Mouse (Mus musculus): ENCODE results near the gene Kmt2c. TPM values are rescaled to one million over a fixed set of nuclear protein-coding genes. Genes with fewer than 3 reads are reported as not detected.
"Not testable (repeated sequence)": the region's sequence is repeated elsewhere in the genome, so short reads cannot be mapped to it uniquely, and the experiment has no call there.

Gene Kmt2c
- total RNA-seq, 2 experiments from 2014 or later, result 20.2 to 47.3 TPM

DNA sequence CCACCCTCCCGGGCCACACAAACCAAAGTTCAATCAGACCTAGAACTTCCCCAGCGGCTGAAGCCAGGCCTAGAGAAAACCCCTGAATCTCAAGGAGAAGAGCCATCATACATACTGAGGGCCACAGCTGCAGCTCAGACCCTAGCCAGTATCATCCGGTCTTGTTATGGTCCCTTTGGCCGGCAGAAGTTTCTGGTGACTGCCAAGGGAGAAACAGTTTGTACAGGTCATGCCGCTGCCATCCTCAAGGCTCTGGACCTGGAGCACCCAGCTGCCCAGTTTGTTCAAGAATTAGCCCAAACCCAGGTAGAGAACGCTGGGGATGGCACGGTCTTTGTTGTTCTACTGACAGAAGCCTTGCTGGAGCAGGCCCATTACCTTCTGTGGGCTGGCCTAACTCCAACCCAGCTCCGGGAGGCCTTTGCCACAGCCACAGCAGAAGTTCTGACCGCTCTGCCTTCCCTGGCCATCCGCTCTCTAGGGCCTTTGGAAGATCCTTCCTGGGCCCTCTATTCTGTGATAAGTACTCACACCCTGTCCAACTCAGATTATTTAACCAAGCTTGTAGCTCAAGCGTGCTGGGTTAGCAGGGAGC is 17.8 kb upstream of the Kmt2c start:
- no peak for ATAC-seq (replicated peaks; ENCODE audit: poor library complexity)

DNA sequence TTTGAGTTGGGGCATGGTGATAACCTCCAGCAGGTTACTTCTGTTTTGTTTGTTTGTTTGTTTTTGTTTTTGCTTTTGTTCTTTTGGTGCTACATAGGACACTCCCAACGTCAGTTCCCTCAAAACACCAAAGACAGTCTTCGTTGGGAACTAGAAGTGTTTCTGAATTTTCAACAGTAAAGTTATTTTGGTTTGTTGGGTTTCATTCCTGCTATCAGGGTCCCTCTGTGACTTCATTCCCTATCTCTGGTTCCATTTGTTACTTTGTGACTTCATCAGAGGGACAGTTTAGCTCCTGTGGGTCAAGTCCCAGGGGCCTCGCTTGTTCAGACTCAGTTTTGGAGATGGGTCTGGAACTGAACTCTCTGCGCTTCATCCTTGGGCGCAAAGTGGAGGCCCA is 17.2 kb upstream of the Kmt2c start, which contains the start of gene Cct8l1:
Cct8l1 (plus strand) TSS at position 301 of the 400 bp plus-strand sequence.
- no peak for ATAC-seq (replicated peaks; ENCODE audit: poor library complexity)

DNA sequence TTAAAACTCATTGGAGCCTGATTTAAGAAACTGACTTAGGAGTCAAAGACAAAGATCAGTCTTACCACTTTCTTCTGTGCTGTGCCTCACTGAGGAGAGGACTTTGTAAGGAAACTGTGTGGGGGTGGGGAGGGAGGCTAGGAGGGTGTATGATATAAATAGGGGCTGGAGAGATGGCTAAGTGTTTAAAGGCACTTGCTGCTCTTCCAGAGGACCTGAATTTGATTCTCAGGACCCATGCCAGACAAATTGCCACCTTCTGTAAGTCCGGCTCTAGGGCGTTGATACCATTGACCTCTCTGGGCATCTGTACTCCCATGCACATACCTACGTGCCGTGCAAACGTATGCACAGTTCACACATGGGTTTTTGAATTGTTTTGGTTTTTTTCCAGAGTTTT is 7.5 kb upstream of the Kmt2c start:
- ATAC-seq (replicated peaks; ENCODE audit: poor library complexity), result no peak

DNA sequence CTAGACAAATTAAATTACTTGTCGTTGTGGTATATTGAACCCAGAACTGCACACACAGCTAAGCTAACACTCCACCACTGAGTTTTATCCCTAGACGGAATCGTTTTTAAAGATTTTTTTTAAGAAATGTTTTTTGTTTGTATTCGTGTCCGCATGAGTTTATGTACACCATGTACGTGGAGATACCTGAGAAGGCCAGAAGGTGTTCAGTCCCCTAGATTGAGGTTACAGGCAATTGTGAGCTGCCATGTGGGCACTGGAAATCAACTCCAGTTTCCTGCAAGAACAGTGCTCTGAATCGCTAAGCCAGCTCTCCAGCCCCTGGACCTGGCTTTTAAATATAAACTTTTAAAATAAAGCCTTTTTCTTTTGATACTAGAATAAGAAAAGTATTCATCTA is 2.1 kb upstream of the Kmt2c start:
- ATAC-seq (replicated peaks; ENCODE audit: poor library complexity), result no peak

DNA sequence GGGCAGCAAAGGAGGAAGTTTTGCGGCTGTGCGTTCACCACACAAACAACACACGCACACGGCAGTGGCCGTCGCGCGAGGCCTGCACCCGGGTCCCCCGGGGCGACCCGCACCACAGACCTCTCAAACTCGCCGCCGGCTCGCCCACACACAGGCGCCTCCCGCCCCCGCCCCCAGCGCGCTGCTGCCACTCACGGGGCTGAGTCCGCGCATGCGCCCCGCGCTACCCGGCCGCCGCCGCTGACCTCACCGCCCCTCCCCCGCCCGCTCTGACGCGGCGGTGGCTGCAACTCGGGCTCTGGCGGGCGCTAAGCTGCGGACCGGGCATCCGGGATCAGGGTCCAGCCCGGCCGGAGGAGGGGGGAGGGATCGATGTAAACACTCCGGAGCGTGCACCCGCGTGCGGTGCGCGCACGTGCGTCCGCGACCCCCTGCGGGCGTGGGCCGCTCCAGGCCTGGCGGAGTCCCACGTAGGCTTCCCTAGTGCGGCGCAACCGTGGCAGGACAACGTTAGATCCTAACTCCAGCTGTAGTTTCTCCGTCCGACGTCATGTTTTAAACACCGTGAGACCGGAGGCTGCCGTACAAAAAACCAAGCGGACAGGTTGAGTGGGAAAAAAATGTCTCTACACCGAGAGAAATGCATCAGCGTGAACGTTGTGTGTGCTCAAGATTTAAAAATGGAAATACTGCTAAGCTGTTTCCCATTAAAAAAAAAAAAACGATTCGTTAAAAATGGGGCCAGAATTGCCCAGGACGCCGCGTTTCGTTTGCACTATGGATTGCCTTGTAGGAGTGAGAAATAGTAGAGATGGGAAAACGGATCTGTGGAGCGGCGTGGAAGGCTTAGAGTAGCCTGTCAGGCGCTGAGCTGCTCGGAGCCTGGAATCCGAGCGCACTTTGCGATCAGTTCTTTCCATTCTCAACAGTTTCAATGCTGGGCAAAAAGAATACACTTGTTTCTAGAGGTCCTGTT is 1.1 kb upstream of the Kmt2c start:
- peak; percentile 73 for ATAC-seq (replicated peaks; ENCODE audit: poor library complexity)

DNA sequence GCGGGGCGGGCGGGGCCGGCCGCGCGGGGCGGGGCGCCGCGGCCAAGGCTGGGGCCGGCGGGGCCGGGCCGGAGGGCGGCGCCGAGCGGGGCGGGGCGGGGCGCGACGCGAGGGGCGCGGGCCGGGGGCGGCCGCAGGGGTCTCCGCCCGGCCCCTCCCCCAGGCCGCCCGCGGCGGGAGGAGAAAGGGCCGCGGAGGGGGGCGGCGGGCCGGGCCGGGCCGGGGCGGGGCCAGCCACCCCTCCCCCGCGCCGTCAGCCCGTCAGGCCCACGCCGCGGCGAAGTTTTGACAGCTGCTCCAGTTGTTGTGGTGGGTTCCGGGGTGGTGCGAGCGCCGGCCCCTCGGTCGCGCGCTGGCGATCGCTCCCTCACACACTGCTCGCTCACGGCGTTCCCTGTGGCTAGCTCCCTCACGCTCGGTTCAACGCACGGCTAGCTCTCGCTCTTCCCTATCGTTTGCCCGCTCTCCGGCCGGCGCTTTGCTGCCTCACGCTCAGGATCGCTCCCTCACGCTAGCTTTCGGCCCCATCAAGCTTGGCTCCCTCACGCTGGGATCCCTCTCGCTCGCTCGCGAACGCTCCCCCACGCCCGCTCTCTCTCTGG is 339 bp upstream of the Kmt2c start:
- ATAC-seq (replicated peaks; ENCODE audit: poor library complexity), result peak; percentile 59

DNA sequence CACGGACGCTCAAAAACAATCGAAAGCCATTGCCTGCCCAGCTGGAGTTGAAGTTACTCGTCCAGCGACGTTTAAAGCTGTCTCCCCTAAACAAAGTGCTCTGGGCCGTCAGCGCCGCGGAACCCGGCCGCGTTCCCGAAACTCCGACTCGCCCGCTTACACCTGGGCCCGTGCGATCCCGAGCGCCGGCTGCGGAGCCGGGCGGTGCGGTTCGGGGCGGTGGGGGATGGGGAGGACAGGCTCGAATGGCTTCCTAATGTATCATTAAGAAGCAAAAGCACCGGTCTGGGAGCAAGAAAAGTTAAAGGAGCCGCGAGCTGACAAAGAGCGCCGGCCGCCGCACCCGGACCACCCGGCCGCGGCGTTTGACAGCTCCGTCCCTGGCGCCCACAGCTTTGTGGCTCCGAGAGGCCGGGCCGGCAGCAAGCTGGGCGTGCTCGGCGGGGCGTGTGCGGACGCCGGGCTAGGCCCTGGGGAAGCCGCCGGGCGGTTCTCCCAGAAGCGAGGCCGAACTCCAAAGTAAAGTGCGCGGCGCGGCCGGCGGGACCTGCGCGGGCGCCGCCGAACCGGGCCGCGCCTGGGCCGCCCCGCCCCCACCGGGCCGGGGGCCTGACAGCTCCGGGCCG is 750 bp downstream of the Kmt2c start:
- ATAC-seq (replicated peaks; ENCODE audit: poor library complexity), result no peak

DNA sequence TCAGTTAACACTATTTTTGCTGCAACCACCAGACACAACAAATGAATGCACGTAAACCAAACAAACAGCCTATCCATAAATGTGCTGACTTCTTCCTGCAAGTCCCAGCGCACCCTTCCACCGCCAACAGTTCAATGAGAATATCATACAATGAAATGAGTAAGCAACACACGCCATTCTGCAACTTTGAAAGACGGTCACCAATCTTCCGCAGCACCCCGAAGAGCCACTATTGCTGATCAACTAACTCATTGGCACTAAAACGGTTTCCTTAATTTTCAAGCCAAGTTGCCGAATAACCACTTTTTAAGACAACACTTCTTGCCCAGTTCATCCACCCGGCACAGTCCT is 1.2 kb downstream of the Kmt2c start:
- no peak for ATAC-seq (replicated peaks; ENCODE audit: poor library complexity)

DNA sequence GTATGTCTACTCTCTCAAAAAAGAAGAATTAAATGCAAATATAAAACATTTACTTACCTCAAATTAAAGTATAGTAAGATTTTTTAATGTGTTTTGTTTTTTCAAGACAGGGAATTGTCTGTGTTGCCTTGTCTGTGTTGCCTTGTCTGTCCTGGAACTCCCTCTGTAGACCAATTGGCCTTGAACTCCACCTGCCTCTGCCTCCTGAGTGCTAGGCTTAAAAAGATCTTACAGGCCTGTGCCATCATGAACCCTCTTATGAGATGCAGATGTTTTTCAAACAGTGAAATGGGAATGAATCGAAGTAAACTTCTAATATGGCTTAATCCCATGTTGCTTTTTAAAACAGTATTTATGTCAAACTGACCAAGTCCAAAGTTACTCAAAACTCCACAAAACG is 1.9 kb downstream of the Kmt2c start:
- no peak for ATAC-seq (replicated peaks; ENCODE audit: poor library complexity)

DNA sequence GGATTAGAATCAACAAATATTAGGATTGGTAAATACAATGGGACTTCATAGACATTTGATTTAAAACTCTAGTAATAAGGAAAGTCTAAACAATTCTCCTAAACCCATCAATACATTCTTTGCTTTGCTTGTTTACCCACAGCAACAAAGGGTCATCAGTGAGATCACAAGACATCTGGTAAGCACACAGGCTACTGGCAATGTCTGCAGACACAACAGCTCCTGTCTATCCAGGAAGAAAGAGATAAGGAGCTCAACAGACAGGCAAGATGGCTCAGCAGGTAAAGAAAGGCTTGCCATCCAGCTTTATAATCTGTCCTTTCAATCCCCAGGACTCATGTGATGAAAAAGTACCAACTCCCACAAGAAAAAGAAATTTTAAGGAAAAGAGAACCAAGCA is 19.7 kb downstream of the Kmt2c start:
- ATAC-seq (replicated peaks; ENCODE audit: poor library complexity), result peak; percentile 42; the same call in 1 of the 2 replicates

DNA sequence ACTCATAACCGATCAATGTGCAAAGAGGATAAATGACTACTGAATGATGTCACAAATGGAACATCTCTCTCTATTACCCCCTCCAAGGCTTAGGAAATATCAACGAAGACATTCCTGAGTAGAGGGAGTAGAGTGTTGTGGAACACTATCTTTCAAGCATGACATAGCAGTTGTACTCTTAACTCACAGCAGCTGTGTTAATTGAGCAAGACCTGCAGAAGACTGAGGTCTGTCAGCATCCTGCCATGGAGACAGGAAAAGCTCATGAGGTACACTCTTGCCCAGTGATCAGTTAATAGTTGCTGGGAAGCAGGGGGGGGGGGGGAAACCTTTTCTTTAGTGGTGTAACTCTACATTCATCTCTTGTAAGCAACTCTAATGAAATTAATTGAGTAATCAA is 22.8 kb downstream of the Kmt2c start:
- peak; percentile 93 for ATAC-seq (replicated peaks; ENCODE audit: poor library complexity)

DNA sequence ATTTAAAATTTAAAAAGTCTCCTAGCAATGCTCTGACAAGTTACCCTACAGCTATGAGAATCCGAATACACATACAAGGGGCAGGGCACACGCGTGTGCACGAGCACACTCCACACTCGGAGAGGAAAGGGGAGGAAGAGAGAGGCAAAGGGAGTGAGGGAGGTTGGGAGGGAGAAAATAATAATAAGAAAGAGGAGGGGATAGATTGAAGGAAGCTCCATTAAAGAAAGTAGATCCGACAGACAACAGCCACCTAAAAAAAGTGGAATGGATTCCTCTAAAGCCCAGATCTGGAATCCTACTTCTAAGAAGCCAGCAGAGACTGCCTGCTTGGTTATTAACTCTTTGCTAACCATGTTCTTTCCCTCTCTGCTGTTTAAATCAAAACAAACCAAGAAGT is 26.5 kb downstream of the Kmt2c start:
- ATAC-seq (replicated peaks; ENCODE audit: poor library complexity), result peak; percentile 57

DNA sequence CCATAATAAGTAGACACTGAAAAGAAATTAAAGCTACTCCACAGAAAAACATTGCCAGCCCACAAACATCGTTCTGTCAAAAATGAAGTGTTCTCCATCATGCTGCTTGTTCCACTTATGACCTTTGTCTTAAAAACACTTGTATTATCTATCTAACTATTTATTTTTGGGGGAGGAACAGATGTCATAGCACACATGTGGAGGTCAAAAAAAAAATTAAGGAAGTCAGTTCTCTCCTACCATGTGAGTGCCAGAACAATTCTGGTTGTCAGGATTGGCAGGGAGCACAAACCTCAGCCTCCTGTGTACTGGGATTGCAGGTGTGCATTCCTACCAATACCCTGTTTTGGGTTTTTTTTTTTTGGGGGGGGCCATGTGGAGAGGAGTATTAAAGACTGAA is 36.6 kb downstream of the Kmt2c start:
- no peak for ATAC-seq (replicated peaks; ENCODE audit: poor library complexity)

DNA sequence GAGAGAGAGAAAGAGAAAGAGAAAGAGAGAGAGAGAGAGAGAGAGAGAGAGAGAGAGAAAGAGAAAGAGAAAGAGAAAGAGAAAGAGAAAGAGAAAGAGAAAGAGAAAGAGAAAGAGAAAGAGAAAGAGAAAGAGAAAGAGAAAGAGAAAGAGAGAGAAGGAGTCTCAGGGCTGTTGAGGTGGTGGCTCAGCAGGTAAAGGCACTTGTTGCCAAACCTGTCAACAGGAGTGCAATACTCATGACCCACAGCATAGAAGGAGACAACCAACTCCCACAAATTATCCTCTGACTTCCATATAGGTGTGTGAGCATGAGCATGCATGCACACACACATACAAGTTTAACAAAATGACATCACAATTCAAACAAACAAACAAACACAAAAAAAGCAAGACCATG is 43.2 kb downstream of the Kmt2c start:
- not testable (repeated sequence) for ATAC-seq (replicated peaks; ENCODE audit: poor library complexity)

DNA sequence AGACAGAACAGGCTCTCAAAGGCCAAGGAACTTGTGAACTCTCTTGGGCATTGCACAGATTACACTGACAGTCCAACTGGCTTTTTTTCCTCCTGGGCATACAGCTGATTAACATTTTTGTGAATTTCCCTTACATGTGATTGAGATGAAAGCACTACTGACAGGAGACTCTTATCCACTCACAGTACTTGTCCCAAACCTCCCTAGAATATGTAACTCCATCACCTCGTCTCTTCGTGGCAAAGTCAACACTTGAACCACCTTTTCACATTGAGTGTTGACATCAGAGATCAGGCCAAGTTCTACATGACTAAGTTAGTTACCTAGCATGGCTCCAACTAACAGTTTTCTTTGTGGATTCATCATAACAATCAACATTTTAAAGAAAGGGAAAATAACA is 45.9 kb downstream of the Kmt2c start:
- ATAC-seq (replicated peaks; ENCODE audit: poor library complexity), result no peak

DNA sequence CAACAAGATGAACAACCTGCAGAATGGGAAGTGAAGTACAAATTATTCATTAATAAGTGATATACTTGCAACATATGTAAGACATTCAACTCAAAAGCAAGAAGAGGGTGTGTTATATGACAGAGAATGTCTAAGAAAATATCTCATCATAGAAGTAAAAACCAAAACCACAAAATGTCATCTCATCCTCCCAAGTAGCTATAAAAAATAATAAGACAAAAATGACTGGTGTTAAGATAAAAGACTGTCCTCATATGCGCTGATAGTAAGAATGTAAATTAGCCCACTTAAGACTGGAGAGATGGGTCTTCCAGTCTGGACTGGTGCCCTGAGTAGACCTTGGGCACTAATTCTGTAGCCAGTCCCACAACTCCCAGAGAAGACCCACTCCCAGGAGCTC is 61.1 kb downstream of the Kmt2c start:
- no peak for ATAC-seq (replicated peaks; ENCODE audit: poor library complexity)

DNA sequence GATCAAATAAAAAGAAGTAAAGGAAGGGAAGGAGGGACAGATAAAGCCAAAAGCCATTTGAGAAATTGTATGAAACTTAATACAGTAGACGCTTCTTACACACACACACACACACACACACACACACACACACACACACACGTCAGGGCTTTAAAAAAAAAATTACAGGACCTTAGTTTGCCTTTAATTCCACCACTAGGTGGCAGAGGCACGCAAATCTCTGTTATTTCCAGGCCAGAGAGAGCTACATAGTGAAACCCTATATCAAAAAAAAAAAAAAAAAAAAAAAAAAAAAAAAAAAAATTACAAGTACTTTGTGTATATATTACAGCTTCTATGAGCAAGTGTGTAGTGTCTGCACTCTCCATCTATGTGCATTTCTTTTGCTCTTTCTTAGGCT is 62.5 kb downstream of the Kmt2c start:
- ATAC-seq (replicated peaks; ENCODE audit: poor library complexity), result peak; percentile 96

DNA sequence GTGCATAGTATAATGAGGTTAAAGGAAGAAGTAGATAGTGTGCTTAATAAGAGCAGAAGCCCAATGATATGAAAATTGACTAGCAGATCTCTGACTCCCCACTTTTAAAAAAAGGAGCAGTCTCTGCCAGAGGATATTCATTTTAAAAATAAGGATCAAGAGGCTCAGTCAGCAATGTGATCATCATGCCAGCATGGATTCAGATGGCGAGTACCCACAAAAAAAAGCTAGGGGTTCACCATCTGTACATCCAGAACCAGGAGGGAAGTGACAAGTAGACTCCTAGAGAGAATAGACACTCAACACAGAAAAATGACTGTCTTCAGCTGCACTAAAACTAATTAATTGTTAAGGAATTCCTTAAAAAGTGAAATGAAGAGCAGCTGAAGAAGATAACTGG is 76.0 kb downstream of the Kmt2c start:
- no peak for ATAC-seq (replicated peaks; ENCODE audit: poor library complexity)

DNA sequence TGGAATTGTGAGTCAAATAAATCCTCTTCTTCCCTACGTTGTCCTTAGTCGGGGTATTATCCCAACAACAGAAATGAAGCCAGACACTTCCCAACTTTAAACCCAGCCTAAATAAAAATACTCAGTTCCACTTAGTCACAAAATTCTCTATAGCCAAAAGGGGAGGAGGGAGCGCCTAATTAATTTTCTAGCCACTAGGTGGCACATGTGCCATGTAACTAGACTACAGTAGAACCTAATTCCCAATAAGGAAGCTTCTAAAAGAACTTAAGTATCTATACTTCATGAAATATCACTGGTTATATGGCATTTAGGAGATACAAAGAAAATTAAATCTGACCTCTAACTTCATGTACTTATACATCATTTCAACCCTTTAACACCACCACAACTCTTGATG is 78.0 kb downstream of the Kmt2c start:
- peak; percentile 88 for ATAC-seq (replicated peaks; ENCODE audit: poor library complexity)

DNA sequence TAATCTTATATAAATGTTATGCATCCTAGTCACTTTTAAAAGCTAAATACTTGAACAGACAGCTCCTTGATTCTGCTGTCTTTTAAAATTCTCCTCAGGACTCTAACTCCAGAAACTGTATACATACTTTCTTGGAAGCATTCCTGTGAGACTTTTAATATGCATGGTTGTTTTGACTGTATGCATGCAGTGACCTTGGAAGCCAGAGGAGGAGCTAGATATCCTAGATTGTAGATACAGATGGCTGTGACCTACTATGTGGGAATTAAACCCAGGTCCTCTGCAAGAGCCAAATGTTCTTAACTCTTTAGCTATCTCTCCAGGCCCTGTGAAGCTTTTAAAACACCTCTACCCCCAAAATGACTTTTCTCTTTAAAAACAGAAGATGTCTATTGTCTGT is 83.2 kb downstream of the Kmt2c start:
- peak; percentile 50; the same call in 1 of the 2 replicates for ATAC-seq (replicated peaks; ENCODE audit: poor library complexity)

DNA sequence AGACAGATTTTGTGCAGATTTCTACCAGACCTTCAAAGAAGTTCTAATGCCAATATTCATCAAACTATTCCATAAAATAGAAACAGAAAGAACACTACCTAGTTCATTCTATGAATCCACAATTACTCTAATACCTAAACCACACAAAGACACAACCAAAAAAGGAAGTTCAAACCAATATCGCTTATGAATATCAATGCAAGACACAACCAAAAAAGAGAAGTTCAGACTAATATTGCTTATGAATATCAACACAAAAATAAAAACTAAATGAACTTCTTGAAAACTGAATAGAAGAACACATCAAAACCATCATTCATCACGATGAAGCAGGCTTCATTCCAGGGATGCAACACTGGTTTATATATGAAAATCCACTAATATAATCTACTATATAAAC is 101.9 kb downstream of the Kmt2c start:
- no peak for ATAC-seq (replicated peaks; ENCODE audit: poor library complexity)

DNA sequence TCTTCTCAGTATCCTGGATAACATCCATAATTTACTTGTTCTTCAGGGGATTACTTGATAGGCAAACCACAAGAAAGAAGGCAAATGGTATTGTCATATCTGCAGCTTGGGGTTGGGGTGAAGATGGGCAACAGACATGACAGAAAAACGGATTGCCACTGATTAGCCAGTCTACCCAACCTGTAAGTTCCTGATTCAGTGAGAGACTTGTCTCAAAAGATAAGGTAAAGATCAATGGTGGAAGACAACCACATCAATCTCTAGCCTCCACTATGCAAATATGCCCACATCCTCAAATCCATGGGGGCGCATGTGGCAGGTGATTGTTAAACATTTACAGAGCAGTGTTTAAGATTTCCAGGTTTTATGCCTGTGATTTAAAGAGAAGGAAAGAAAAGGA is 105.9 kb downstream of the Kmt2c start:
- ATAC-seq (replicated peaks; ENCODE audit: poor library complexity), result no peak

Data from megakaryocyte progenitor cell, adult 5-6 weeks (primary cell).